Mouse (Mus musculus) gonadal fat pad, adult 2 months (tissue): ENCODE data around the gene Otulinl. TPM values are rescaled to one million over a fixed set of nuclear protein-coding genes. Genes with fewer than 3 reads are reported as not detected.
"Not testable (repeated sequence)": the region's sequence is repeated elsewhere in the genome, so short reads cannot be mapped to it uniquely, and the experiment has no call there.

ENCODE experiments used
- DNase-seq: peaks from one replicate; pipeline ENCODE4 v3.0.0-alpha.2; 2012; ENCODE audit warnings: low read depth
- polyA plus RNA-seq: library from polyadenylated mRNA; depleted of rRNA; stranded (reverse); fragments of >200 nt; gene quantifications from 2 replicates; pipeline ENCODE4 v1.2.3, GENCODE M21; 2012; rRNA removed

Gene Otulinl
- 7.3 and 9.0 TPM in 2 replicates for polyA plus RNA-seq

DNA sequence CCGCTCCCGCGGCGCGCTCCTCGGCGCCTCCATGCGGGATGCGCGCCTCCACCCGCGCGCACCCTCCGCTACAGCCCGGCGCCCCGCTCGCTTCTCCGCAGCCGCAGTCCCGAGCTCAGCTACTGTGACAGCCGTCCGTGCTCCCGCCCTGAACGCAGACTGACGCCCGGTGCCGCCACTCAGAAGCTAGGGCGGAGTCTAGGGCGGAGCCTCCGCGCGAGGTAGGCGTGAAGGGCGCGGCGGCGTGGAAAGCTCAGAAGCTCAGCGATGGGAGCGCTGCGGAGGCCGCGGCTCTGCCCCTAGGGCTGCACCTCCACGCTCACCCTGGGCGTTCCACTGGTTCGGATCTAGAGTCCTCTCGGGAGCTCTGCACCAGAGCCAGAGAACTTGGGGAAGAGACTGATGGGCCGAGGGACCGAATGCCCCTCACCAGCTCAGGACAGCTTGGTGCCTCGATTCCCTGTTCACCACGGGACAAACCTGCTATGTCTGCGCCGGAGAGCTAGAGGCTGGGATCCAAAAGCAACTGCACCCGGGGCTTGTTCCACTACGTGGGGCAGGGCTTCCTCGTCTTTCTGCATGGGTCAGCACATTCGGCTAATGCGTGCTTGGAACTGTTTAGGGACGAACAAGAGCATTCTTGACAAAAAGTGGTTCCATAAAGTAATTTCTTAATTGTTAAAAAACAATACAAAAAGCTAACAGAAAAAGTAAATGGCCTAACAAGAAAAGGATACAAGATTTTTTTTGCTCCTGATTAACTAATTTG, at the start of gene Otulinl:
Gene Otulinl (minus strand): TSS at position 161 of the 769 bp plus-strand sequence.
- DNase-seq, result no peak

DNA sequence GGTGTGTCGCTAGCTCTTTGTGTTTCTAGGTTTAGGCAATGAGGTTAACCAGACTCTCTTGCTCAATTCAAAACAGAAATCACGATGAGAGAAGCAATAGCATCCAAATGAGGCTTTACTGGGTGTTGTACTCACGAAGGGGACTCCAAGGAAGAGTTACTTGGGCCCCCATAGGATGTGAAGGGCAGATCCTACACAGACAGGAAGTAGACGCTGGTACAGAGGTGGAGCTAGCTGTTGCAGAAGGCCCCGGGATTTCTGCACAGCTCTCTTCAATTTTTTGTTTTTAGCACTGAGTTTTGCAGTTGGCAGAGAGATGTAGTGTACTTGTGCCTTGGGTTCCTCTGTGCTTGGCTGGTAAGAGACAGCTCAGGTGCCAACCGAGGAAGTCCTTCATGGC, 44.8 kb upstream of the Otulinl start:
- DNase-seq, result no peak

DNA sequence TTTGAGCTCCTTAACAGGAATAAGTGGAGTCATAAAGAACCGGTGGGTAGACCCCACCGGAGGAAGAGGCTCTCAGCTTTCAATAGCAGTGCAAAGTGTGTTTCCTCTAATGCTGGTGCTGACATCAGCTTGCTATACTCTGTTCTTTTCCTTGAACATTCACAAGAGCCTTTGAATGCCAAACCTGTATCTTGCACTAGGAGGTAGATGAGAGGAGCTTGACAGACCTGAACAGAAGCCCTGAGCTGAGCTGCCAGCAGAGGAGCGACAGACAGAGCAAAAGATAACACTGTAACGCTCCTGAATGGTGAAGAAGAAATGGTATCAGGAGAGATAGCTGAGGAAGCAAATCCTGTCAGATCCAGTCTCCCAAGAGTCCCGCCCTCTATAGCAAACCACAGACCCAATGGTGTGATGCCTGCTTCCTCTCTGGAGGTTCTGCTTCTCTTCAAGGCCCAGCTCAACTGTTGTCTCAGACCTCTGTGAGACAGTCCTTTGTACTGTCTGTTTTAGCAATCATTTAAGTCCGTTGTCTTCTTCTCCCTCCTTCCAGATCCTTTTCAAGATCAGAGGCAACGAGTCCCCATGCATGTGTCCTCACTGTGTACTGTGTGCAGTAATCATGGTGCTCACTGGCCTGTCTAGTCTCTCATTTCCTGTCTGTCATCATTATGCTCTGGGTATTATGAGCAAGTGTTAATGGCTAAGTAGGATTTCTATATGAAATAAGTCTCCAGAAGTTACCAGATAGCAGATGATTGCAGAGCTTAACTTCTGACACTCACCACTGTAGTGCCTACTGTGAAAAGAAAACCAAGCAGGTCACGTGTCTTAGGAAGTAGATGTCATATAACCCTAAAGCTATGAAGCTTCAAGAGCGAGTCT, 43.7 kb upstream of the Otulinl start:
- no peak for DNase-seq

DNA sequence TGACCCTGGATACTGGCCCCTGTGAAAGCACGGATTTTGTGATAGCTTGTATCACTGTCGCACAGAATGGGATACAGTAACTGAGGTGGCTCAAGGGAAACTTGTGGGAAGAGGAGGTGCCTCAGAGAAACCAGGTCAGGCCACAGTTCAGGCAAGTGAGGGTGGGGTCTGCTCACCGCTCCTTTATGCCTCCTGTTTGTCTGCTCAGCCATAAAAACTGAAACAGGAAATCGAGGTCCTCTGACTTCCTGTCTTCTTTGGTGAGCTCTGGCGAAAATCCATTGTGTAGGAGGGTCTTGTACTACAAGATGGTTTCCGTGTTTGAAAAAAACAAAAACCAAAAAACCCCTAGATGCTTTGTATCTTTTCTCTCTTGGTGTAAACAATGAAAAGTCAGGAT, 42.9 kb upstream of the Otulinl start:
- DNase-seq, result no peak

DNA sequence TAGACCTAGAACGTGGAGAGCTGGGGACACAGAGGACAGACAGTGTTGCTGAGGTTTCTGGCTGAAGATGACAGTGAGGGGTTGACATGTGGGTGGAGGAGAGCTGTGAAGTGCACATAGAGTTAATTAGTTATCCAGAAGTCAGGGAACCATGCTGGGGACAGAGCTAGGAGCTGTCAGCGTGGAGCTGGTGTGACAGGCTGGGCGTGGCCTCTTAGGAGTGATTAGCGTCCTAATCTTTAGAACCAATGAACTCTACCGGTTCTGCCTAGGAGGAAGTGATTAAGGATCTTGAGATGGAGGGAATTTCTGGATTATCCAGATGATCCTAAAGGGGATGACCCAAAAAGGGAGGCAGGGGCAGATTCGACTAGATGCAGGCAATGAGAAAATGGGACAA, 42.4 kb upstream of the Otulinl start:
- DNase-seq, result no peak

DNA sequence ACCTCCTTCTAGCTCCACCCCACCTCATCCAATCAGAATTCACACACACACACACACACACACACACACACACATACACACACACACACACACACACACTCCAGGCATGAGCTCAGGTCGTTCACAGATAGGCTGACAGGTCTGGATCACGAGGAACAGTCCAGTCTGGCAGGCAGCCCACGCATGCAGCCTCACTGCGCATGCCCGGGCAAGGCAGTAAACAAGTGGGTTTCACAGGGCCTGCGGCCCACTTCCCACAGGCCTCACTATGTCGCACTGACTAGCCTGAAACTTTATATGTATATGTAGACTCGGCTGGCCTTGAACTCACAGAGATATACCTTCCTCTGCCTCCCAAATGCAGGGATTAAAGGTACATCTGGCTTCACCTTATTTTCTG, 38.9 kb upstream of the Otulinl start:
- not testable (repeated sequence) for DNase-seq

DNA sequence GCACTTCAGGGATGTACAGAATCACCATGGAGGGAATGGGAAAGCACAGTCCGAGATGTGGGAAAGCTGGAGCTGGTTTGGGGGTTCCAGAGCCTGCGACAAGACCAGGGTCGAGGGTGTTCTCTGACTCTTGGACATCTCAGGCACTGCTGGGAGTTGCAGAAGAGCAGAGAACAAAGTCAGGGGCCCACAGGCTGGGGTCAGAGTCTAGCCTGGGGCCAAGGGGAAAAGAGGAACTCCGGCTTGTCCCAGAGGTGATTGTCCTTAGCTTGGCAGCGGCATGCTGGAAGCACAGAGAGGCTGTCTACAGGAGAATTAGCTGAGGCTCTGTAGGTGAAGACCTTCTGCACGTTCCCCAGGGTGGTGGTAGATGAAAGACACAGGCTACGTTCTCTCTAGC, 37.3 kb upstream of the Otulinl start:
- DNase-seq, result no peak

DNA sequence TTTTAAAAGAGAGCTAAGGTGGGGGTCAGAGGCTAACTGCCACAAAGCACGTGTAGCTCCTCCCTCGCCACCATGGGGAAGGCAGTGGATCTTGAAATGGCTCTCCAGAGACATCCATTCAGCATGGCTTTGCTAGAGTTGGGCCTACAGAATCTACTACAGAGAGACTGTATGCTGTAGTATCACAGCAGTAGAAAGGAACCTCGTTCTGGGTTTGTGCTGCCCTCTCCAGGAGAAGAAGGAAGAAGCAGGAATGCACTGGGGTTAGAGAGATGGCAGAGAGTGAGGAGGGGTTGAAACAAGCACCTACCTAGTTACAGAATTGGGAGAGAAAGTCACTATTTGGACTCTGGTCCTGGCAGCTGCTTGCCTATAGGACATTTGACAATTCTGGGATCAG, 34.0 kb upstream of the Otulinl start:
- DNase-seq, result no peak

DNA sequence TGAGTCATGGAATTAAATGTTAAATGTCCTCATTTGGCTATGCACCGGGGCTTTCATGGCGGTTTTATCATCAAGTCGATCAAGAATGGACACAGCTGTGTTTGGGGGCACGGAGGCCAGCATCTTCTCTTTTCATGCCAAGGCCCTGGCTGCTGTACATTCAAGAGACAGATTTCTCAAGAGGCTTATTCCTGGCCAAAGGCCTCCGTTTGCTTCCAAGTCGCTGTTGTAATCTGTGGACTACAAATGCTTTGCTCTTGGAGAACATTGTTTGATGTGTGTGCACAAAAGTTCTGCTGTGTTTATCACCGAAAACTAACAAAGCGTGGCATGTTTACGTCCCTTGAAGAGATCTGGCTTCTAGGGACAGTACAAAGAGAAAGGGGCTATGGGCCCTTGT, 29.3 kb upstream of the Otulinl start:
- peak; percentile 33 for DNase-seq

DNA sequence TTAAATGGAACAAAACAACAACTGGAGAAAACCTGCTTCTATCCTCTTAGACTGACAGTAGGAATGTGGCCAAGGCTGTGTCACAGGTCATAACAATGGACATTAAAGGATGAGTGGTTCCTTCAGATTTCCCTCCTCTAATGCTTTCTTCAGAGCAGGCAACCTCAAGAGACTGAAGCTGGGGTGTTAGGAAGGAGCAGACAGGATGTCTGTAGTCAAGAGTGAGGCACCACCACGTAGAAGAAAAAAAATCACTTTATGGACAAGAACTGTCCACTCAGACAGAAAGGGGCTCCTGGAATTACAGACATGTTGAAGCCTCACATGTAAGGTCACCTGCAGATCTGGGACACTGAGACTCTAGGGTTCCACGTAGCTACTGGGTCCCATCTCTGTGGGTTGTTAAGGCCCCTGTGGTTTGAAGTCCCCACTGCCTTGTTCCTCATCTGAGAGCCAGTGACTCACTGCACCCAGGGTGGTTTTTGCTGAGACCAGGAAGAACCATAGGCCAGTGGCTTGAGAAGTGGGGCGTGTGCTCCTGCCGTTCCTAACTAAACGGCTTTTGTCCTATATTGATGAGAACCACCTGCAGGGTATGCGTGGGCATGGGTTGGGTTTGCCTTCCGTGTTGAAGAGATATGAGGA, 27.7 kb upstream of the Otulinl start:
- DNase-seq, result no peak

DNA sequence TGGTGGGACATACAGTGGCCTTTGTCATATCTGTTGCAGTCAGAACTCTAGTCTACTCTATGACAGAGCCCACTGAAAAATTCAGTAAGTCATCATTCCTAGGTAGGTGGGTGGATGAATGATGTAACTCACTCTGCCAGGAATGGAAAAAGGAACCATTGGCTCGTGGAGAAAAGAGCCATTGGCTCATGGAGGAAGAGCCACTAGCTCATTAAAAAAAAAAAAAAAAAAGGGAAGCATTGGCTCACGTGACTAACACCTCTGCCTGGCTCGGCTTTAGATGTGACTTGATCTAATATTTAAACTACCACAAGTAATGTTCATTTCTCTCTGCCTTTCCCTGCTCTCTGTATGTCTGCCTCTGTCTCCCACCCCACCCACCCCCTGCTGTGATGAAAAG, 27.1 kb upstream of the Otulinl start:
- DNase-seq, result no peak

DNA sequence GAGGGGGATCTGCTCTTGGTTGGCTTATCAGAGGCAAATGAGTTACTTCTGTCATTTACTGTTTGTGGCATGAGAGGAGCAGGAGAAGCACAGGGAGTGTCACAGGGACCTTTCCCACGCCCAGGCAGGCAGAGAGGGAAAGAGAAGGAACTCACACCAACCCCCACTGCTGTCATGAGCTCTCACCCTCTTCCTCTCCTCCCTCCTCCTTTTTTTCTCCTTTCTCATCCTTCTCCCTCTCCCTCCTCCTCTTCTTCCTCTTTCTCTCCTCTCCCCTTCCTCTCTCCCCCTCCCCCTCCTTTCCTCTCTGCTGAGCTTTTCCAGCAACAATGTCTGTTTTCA, 21.6 kb upstream of the Otulinl start:
- DNase-seq, result no peak

DNA sequence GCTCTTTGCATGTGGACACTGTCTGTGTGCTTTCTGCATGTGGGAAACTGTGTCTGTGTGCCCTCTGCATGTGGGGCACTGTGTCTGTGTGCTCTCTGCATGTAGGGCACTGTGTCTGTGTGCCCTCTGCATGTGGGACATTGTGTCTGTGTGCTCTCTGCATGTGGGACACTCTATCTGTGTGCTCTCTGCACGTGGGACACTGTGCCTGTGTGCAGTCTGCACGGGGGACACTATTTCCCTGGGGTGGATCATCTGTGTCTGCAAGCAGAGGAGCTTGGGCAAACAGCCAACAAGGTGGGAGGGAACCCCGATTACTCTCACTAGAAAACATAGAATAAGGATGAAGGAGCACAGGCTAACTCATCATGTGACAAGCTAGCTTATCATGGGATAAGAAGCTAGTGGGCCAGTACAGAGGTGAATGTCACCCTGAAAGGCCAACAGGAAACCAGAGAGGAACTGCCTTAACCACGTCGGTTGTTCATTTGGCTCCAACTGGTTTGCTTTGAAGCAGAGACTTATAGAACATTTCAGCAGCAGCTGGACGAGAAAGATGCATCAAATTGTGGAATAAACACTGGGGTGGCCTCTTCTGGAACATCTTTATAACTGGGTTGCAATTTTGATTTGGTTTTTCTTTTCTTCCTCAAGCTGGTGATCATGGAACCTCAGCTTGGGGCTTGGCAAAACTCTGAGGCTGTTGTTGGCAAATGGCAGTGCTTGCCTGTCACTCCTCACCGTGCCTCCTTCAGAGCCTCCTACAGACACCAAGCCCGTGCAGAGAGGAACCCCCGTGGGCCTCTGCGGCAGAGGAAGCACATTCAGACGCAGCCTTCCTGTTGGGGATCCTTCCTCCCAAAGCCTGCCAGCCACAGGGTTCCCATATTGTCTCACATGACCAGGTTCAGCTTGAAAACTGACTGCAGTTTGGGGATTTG, 20.9 kb upstream of the Otulinl start:
- DNase-seq, result no peak

DNA sequence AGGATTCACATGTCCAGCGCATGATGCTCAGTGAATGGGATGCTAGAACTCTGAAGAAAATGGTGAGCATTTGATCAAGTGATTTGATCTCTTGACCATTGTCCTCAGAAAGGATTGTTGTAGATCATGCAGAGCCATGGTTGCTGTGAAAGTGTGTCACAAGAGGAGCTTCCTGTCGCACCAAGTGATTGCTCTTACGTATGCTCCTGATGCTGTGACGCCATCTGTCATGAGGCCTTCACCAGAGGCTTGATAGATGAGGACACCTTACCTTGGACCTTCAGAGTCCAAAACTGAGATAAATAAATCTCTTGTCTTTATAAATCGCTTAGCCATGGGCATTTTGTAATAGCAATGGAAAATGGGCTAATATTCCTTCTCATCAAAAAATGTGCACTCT, 16.3 kb upstream of the Otulinl start:
- no peak for DNase-seq

DNA sequence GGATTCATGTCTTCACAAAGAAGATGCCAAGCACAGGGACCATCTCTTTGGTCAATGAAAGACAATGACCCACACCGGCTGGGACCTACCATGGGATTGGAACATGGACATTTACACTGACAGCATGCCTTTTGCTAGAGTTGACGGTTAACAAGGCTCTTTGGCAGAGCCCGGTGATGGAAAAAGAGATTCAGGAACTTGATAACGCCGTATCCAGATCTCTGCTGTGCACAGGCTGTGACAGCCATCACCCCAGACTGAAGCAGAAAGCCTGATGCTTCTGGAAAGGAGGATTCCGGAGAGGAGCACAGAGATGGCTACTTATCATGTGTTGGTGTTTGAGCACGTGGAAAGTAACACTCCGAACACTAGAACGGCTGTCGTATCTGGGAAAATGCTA, 11.9 kb upstream of the Otulinl start:
- no peak for DNase-seq

DNA sequence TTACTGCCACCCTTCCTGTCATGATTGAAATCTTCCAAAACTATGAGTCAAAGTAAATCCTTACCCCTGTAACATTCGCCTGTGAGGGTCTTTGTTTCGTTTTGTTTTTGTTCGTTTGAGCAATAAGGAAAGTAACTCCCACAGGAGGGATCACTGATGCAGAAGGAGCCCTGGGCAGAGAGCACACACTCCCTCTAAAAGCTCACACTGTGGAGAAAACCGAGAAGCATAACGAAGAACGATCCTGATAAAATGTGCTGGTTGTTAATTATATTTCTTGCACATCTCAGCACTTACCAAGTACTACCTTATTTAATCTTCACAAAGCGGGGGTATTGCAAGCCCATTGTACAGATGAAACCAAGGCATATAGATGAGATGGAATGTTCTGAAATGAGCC, 10.8 kb upstream of the Otulinl start:
- DNase-seq, result no peak

DNA sequence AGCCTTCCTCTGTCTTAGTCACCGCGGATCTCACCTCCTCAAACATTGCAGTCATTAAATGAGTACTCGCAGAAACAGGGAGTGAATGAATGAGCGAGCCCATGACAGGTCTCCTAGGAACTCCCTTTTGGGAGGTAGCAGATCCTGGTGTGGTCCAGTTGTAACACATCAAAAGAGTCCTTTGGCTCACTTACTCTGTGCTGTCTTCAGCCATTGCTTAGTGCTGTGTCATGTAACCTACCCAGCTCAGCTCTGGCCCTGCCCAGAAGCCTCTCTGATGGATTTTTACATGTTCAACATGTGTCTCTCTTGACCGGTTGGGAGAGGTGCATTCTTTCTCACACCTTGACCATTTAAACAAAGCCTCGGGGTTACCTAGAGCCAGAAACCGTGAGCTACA, 9.8 kb upstream of the Otulinl start:
- no peak for DNase-seq

DNA sequence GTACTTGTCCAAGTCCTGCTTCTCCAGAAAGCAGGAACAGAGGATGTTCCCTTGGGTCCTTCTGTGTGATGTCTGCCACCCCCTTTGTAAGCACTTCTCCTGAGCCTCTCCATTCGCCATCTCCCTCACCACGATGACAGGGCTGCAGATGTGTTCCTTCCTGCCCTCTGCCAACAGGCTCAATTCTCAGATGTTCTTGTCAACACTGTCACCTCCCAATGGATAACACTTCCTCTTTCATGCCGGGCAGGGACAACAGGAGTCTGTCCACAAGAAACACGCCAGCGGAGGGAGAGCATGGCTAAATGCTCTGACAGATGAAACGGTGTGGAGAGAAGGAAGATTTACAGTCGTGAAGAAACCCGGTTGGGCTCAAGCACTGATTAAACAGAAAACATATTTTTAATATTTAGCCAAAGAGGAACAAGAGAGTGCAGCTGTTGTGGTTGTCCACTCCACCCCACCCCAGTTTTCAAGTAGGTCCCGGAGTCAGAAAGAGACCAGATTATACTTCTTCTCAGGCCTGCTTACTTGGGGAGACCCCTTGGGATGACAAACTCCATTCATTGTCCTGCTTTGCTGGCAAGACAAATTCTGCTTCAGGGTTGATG, 6.8 kb upstream of the Otulinl start:
- DNase-seq, result no peak

DNA sequence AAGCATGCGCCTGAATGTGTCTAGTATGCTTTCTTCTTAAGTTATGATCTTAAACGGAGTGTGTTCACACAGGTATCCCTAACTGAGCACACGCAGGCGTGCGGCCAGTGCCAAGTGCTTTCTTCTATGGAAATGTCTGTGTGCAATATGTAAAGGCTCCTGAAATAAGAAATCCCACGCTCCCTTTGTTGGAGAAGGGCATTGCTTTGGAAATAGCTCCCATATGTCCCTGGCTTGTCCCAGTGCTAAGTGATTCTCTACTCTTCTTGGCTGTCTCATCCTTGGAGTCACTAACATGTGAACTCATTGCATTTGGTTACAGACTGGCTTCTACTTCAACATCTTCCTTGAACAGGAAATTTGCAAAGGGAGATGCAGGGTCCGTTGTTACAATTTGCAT, 3.4 kb upstream of the Otulinl start:
- no peak for DNase-seq

DNA sequence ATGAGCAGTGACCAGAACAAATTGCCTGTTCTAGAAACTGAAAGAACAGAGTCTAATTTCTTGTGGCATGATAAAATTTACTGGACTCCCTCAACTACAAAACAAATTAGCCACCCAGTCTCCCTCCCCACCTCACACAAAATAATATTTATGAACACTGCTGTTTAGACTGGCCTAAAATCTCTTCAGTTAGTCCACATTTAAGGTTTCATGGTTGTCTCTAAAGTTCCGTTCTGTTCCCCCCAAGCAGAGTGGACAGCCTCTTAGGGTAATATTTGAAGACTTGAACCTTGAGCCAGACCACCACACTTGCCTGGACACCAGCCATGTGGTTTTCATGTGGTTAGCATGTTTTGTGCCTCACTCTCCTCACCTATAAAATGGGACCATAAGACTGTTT, 1.8 kb upstream of the Otulinl start:
- no peak for DNase-seq

DNA sequence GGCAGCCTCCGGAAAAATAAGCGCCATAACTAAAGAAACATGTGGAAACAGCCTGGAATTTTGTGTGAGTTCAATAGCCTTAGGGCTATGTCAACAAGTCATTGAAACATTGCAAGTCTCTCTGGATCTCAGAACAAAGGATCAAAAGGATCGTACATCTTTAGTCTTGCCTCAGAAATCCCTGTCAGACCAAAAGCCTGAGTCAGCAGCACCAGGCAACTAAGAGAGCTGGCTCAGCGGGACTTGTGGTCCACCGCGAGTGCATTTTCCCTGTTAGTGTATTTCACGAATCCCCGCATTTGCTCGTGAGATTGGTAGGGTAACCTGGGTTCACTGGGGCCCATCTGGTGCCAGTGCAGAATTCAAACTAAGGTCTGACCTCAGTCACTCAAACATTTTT, 1.2 kb upstream of the Otulinl start:
- peak; percentile 70 for DNase-seq
